Mouse (Mus musculus) C2C12 (cell line): ENCODE results near the gene Vkorc1. TPM values are rescaled to one million over a fixed set of nuclear protein-coding genes. Genes with fewer than 3 reads are reported as not detected.
A peak's percentile ranks its signal among the peaks of the same experiment; 100 is the strongest.

Experiments used
- H3K27me3 ChIP-seq: one replicate; pipeline ENCODE4 v1.6.1; 2011; ENCODE audit not compliant: control insufficient read depth, insufficient read depth, insufficient read length
- H3K36me3 ChIP-seq: one replicate; pipeline ENCODE4 v1.6.1; 2011; ENCODE audit not compliant: control insufficient read depth, insufficient read depth
- H3K4me3 ChIP-seq: one replicate; pipeline ENCODE4 v1.5.1; 2011; ENCODE audit warnings: mild to moderate bottlenecking, control low read depth; ENCODE audit not compliant: poor library complexity, insufficient read depth, severe bottlenecking
- H3K79me2 ChIP-seq: one replicate; pipeline ENCODE4 v1.6.1; 2011; ENCODE audit not compliant: control insufficient read depth, insufficient read depth
- H3K79me3 ChIP-seq: one replicate; pipeline ENCODE4 v1.6.1; 2011; ENCODE audit warnings: low read depth, control low read depth
- H3ac ChIP-seq: one replicate; pipeline ENCODE3; 2011; ENCODE audit warnings: low read depth; ENCODE audit not compliant: control insufficient read depth, insufficient read length
- CEBPB ChIP-seq: IDR thresholded peaks from one replicate; pipeline ENCODE4 v1.6.1; 2011; ENCODE audit warnings: low read depth, mild to moderate bottlenecking, control low read depth, moderate library complexity
- CTCF ChIP-seq: IDR thresholded peaks from one replicate; pipeline ENCODE4 v1.5.1; 2011; ENCODE audit not compliant: control insufficient read depth, insufficient read depth, insufficient read length
- FOSL1 ChIP-seq: IDR thresholded peaks from one replicate; pipeline ENCODE4 v1.8.0; 2011; ENCODE audit warnings: mild to moderate bottlenecking, low read length; ENCODE audit not compliant: poor library complexity, insufficient read depth, severe bottlenecking
- MAX ChIP-seq: IDR thresholded peaks from one replicate; pipeline ENCODE4 v1.6.1; 2011; ENCODE audit warnings: mild to moderate bottlenecking, control low read depth
- MYOD1 ChIP-seq: IDR thresholded peaks from one replicate; pipeline ENCODE4 v1.6.1; 2011; ENCODE audit warnings: low read depth; ENCODE audit not compliant: control insufficient read depth, insufficient read length
- MYOG ChIP-seq: IDR thresholded peaks from one replicate; pipeline ENCODE4 v1.6.1; 2011; ENCODE audit not compliant: control insufficient read depth, insufficient read length; ENCODE audit errors: extremely low read depth
- USF1 ChIP-seq: IDR thresholded peaks from one replicate; pipeline ENCODE4 v1.6.1; 2011; ENCODE audit warnings: low read depth, mild to moderate bottlenecking, control low read depth, moderate library complexity
- polyA plus RNA-seq: library from polyadenylated mRNA; unstranded; fragments of >200 nt; fragmentation: generic; extraction: Trizol; gene quantifications from one replicate; pipeline ENCODE4 v1.2.1, GENCODE M21; 2012; ENCODE audit warnings: missing spikeins

Vkorc1 gene
- polyA plus RNA-seq, 1 experiment = 82.3 TPM

DNA sequence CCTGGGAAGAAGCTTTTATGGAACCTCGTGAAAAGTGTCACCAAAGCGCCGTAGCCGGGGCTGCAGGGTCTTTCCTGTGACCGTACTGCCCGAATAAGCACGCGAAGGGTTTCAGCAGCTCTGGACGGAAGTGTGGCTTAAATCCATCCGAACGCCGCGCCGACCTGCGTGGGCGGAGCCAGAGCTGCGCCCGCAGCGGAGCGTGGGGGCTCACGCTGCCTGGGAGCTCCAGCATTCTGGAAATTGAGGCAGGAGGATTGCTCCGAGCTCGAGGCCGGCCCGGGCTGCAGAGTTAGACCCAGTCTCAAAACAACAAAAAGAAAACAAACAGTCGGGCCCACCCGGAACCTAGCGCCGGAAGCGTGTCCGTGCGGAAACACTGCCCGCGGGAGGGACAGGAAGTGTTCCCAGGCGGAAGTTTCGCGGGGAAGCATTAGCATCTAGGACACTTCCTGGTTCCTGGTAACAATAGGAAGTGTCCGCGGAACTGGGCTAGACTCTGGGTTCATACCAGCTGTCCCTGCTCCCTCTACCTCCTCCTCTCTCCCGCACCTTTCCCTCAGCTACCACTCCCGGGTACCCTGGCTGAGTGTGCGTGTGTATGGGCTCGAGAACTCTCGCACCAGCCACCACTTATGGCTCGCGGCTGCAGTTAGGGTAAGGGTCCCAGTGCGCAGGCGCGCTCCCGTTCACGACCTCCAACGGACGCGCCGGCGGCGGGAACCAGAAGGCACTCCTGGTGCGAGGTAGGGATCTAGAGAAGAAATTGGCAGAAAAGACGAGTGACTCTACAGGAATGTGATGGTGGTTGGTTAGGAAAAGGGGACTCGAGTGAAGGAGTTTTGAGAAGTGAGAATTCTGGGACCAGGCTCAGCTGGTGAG lies 18.7 kb downstream of the Vkorc1 start, which contains the start of gene Zfp668:
Zfp668 (minus strand) TSS at position 362 of the 882 bp plus-strand sequence.
- H3K36me3 ChIP-seq = peaks cover 38% of the 10 kb centered on the region
- no peaks in the 10 kb centered on the region for H3K27me3 ChIP-seq
- TF ChIP-seq CTCF (no peak), FOSL1 (no peak), MAX (no peak), CEBPB (no peak)
- H3K79me3 ChIP-seq = peaks cover 58% of the 10 kb centered on the region
- H3K79me2 ChIP-seq = peaks cover 91% of the 10 kb centered on the region
- H3ac ChIP-seq = peak within 1 kb of the TSS; percentile 85
- peak within 1 kb of the TSS; percentile 75 for H3K4me3 ChIP-seq

- H3K27me3 ChIP-seq = no peaks in the 10 kb centered on the region
- no peak for TF ChIP-seq CEBPB
- TF ChIP-seq FOSL1 = no peak
- no peak for TF ChIP-seq MYOG
- no peak for TF ChIP-seq MYOD1
- TF ChIP-seq CTCF = no peak
- no peak for TF ChIP-seq USF1
- TF ChIP-seq MAX = no peak
- H3K79me3 ChIP-seq = peaks cover 61% of the 10 kb centered on the region
These were observed 19.4 kb downstream of the Vkorc1 start, which contains the start of gene Zfp646 for GRCm38 (mm10) chr7:127876041-127876466. TSS of gene Zfp646 (plus strand) at chr7:127876221.

DNA sequence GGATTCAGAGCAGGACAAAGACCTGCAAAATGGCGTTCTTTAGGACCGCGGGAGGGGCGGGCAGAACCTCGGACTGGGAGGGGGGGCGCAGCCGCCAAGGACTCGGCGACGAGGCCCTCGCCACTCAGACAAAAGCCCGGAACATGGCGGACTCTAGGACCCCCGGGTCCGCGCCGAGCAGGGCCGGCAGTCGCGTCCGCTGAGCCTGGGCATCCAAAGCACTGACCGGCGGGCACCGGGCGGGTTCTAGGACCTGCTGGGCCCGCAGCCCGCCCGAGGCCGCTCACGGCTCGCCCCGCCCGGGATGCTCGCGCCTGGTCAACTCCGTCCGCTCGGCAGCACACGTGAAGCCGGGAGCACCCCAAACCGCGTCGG lies 19.8 kb downstream of the Vkorc1 start:
- peak overlapping the region; percentile 73 for H3ac ChIP-seq
- peaks cover 64% of the 10 kb centered on the region for H3K79me3 ChIP-seq
- no peak for TF ChIP-seq FOSL1
- TF ChIP-seq USF1 = no peak
- TF ChIP-seq MYOG = no peak
- TF ChIP-seq CTCF = no peak
- no peak for TF ChIP-seq MYOD1
- no peak for TF ChIP-seq CEBPB
- no peak for TF ChIP-seq MAX
- no peaks in the 10 kb centered on the region for H3K27me3 ChIP-seq
- H3K36me3 ChIP-seq = peaks cover 34% of the 10 kb centered on the region
- peaks cover 90% of the 10 kb centered on the region for H3K79me2 ChIP-seq
- H3K4me3 ChIP-seq = peak overlapping the region; percentile 75

More at GRCm38 (mm10) chr7:127876041-127876466, 19.4 kb downstream of the Vkorc1 start, which contains the start of gene Zfp646:
- Histone ChIP-seq H3K36me3 (peaks cover 36% of the 10 kb centered on the region), H3ac (peak within 1 kb of the TSS; percentile 85), H3K79me2 (peaks cover 91% of the 10 kb centered on the region), H3K4me3 (peak within 1 kb of the TSS; percentile 75)

DNA sequence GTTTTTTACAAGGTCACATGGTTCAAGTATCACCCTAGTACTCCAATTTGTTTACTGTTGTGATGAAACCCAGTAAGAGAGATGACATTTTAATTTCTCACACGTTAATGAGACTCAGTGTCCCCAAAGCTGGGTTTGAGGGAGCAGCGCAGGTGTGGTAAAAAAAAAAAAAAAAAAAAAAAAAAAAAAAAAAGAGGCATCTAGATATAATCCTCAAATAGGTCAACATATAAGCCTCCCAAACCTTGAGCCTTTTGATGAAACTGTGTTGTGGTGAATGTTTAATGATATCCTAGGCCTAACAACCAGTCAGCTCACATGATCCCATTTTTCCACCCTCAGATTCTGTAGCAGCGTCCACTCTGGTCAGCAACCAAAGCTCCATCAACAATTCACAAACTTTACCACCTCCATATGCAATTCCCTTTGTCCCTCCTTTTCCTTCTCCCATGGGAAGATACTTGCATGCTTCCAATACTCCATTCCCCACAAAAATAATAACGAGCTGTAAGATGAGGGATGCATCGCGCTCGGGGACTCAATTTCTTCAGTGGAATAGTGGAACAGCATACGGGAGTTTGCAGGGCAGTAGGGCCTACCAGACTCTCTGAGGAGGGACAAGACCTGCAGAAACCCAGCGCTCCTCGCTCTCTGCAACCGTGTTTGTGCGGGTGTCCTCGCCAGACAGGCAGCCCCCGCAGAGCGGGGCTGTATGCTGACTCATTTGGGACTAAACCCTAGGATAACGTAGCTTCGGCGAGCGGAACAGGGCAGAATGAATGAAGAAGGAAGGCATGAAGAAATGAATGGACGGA lies 20.4 kb downstream of the Vkorc1 start:
- Histone ChIP-seq H3K79me2 (peaks cover 90% of the 10 kb centered on the region), H3K36me3 (peaks cover 33% of the 10 kb centered on the region), H3ac (peak overlapping the region; percentile 73), H3K4me3 (peak overlapping the region; percentile 75), H3K79me3 (peaks cover 64% of the 10 kb centered on the region), H3K27me3 (no peaks in the 10 kb centered on the region)
- no peak for TF ChIP-seq USF1
- TF ChIP-seq MYOD1 = no peak
- TF ChIP-seq MYOG = no peak
- no peak for TF ChIP-seq CTCF
- no peak for TF ChIP-seq FOSL1
- TF ChIP-seq CEBPB = no peak
- TF ChIP-seq MAX = no peak

DNA sequence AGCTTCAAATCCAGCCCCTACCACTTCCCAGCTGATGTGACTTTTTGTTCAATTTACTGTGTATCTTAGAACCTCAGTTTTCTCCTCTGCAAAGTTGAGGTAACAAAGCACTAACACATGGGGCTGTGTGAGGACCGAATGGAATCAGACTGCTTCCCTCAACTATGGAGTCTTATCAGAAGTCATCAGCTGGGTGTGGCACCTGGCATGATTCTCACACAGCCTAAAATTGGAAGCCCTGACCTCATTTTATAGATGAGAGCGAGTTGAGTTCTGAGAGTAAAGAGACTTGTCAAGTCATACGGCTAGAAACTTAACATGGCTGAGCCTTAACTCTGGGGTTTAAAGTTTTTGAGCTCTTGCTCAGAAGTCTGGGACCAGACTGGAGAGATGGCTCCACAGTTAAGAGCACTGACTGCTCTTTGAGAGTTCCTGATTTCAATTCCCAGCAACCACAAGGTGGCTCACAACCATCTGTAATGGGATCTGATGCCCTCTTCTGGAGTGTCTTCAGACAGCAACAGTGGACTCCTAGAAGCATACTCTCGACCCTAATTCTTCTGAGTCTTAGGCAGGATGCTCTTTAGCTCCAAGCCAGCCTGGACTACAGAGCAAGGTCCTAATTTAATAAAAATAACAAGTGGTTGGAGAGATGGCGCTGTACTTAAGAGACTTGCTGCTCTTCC lies 25.1 kb downstream of the Vkorc1 start:
- H3K36me3 ChIP-seq = peaks cover 42% of the 10 kb centered on the region

More for the DNA sequence above, 25.1 kb downstream of the Vkorc1 start:
- H3K79me2 ChIP-seq = peaks cover 71% of the 10 kb centered on the region
- TF ChIP-seq MYOG (no peak), FOSL1 (no peak), CEBPB (no peak), MAX (no peak), USF1 (no peak), MYOD1 (no peak), CTCF (no peak)
- H3K27me3 ChIP-seq = no peaks in the 10 kb centered on the region
- peaks cover 46% of the 10 kb centered on the region for H3K79me3 ChIP-seq
- no peak overlapping the region for H3ac ChIP-seq
- H3K4me3 ChIP-seq = no peak overlapping the region
